Mouse (Mus musculus) left cerebral cortex, postnatal 25 days (tissue): Measurements from ENCODE around the gene Nat8. TPM values are rescaled to one million over a fixed set of nuclear protein-coding genes. Genes with fewer than 3 reads are reported as not detected.
"Not testable (repeated sequence)": the region's sequence is repeated elsewhere in the genome, so short reads cannot be mapped to it uniquely, and the experiment has no call there.

Source experiments
- DNase-seq, 2 experiments: peaks; one replicate each; pipeline ENCODE4 v3.0.0; 2022; ENCODE audit warnings: low spot score in 2 of 2, mixed read lengths in 1 of 2
- intact Hi-C: fragments of 180-260 bp; cut with DNase I; formaldehyde crosslinking; loops from one replicate; pipeline ENCODE4 v1.15.1; 2025
- total RNA-seq, 2 experiments: library from RNA; stranded (reverse); gene quantifications; 2 replicates each; pipeline ENCODE4 v1.2.3; 2021

Gene Nat8
- total RNA-seq, 2 experiments from 2014 or later, result 2.6 to 3.5 TPM

DNA sequence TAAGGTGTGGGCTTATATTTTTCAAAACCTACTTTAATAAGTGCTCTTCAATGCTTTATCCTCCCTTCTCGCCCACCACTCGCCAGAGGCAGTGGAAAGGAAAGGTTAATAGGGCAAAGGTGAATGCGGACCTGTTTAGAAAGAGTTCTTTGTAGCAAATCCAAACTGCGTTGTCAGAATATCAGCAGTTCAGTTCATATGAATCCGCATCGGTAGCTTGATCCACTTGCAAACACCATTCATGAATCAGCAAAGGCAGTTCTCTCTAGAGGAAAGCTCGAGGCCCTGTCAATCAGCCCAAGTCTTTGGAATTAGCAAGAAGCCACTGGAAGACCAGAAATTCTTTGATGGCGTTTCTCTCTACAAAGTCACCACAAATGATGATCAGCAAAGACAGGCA is 6.8 kb upstream of the Nat8 start:
- no peak for DNase-seq
- intact Hi-C loops, result loop anchor here (2.0 kb wide), 1 partner anchor 66 kb away; the partner anchor contains the start of gene Nat8f4

DNA sequence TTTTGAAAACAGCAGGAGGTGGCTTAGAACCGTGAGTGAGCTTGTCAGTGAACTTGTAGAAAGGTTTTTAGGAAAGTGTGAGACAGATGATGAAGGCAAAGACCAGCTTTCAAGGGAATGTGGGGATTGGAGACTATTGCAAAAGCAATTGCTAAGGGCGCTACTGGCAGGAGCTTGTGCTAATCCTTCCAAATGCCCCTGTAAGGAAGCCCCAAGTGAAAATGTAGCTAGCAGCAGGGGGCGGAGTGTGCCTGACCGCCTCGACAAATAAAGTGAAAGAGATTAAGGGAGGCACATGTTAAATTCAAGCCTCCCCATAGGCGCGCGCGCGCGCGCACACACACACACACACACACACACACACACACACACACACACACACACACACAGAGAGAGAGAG is 5.4 kb upstream of the Nat8 start:
- peak; percentile 11 to 30 for DNase-seq
- intact Hi-C loops, result not testable (repeated sequence)

DNA sequence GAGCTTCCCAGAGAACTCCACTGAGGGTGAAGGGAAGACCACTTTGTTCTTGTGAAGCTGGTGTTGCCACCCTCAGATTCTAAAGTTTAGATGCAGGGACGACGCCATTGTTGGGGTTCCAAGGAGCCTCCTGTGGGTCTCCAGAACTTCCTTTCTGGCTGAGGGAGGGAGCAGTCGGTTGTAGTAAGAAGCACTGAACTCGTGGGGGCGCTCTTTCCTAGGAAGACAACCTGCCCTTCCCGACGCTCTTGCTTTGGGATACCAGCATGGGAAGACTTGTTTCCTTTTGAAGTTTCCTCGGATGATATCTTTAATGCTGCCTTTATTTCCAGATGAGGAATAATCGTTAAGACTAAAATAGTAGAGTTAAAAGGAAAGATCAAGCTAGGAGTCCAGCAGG is 4.9 kb upstream of the Nat8 start:
- peak; percentile 47 to 51 for DNase-seq
- intact Hi-C loops, result not testable (repeated sequence)

DNA sequence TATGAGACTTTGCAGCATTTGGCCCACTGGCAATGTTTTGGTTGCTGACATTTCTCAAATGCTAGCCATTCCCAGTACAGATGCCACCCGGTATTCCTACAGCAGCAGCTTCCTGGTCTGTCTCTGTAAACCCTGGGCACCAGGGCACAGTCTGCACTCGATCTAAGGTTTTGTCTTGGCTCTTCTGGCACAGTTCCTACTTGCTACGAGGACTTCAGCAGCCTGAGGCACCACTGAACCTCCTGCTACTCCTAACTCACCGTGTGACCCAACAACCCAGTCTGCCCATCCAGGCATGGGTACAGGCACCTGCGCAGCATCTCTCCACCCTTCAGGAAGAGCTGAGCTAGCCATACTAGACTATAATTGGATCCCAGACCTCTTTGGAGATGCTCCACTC is 4.2 kb upstream of the Nat8 start:
- intact Hi-C loops, DNase-seq: not testable (repeated sequence)

DNA sequence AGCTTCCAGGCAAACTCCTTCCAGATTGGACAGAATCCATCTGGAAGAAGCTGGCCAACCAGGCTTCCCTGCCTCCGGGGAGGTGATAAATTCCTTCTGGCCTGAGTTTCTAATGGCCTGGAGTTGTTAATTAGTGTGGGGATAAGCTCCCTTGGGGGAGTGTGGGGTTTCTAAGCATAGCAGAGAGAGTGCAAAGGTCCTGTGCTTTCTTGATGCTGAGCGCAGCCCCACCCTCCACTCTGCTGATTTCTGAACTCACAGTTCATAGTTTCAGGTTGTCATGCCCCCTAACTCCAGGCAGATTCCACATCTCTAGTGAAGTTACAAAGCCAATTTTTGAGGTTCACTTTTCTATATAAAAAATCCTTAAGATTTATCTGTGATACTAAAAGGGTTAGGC is 3.2 kb upstream of the Nat8 start:
- DNase-seq, intact Hi-C loops: not testable (repeated sequence)

DNA sequence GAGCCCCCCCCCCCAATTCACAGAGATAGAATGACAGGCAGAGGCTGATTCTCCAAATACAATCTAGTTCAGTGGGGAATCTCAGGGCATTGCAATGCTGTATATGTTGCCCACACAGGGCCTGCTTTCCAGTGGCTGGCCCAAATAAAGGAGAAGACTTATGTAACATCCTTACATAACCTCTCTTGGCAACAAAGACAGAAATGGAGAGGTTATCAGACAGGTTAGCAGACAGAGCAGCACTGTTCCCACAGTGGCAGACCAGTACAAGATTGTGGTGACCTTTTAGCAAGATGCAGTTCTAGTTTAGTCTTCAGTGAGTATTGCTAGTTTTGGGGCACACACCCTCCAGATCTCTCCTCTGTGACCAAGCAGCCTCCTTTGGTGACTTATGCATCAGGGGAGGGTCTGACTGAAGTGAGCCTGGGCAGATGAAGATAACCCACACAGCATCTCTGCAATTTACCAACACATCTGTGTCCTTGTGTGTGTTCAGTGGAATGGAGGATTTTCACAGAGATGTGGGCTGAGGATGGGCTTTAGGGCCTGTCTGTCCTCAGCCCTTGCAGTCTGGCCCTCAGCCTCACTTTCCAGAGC is 2.7 kb upstream of the Nat8 start:
- DNase-seq, result peak in 1 of 2 experiments; percentile 37
- intact Hi-C loops, result loop anchor here (5.0 kb wide), 1 partner anchor 178 kb away; no protein-coding TSS in a partner anchor

DNA sequence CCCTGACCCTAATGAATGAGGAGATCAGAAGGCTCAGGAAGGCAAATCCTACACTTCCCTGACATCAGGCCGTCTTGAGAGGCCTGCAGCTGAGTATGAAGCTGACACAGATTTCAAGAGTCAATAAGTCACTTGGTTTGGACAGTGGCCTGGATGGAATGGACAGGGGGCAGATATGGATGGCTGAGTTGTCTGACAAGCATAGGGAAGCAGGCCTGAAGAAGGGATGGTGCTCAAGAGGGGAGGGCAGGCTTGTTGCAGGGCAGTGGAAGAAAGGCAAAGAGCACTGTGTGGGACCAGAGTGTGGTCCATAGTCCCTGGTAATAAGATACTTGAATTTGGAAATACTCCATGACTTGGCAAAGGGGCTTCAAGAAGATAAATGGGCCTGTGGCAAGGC is 2.4 kb downstream of the Nat8 start:
- no peak for DNase-seq
- intact Hi-C loops, result no loop called here

DNA sequence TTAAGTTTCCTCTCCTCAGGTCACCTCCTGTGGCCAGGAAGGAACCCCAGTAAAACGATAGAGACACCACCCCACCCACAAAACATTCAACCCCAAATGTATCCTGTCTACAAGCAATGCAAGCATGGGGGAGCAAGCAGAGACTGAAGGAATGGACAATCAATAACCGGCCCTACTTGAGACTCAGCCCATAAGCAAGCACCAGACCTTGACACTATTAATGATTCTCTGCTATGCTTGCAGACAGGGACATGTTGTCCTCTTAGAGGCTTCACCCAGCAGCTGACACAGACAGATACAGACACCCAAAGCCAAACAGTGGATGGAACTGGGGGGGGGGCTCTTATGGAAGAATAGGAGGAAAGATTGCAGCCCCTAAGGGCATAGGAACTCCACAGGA is 6.0 kb downstream of the Nat8 start:
- intact Hi-C loops, result no loop called here
- DNase-seq, result no peak

DNA sequence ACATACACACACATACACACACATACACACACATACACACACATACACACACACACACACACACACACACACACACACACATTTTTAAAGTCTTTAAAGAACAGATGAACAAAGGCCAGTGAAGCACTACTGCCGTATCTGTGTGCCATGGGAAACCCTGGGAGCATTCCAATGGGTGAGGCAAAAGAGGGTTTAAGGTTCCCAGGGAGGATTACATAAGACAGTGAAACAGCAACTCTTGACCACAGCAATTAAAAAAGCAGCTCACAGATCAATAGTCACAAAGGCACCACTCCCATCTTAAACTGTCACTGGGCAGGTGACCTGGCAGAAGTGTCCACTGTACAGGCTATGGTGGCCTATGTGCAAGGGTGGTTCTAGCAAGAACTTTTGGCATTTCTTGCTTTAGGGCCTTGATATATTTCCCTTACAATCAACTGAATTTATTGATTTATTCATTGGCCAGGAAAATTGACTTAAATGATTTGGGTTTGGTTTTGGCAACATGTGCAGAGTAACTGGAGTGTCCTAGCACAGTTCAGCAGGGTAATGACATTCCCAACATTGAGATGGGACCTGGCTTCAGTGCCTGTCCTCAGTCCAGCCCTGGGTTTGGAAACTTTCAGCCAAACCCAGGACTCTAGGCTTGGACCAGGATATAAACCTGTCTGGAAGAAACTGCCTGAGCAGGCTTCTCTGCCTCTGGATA is 8.3 kb downstream of the Nat8 start:
- intact Hi-C loops, result no loop called here
- no peak for DNase-seq

DNA sequence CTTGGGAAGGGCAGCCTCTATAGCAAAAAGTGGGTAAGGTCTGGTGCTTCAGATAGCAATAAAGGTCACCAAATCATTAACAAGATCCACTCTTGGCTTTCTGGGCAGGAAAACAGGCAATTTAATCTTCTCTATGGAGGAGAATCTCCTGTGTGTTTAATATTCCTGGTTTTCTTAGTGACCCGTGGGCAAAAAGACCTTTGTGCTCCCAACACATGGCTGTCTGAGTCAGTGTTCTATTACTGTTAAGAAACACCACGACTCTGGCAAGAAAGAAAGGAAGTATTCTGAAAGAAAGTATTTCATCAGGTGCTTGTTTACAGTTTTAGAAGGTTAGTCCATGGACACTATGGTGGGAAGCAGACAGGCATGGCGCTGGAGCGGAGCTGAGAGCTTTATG is 9.6 kb downstream of the Nat8 start:
- no peak for DNase-seq
- intact Hi-C loops, result no loop called here

DNA sequence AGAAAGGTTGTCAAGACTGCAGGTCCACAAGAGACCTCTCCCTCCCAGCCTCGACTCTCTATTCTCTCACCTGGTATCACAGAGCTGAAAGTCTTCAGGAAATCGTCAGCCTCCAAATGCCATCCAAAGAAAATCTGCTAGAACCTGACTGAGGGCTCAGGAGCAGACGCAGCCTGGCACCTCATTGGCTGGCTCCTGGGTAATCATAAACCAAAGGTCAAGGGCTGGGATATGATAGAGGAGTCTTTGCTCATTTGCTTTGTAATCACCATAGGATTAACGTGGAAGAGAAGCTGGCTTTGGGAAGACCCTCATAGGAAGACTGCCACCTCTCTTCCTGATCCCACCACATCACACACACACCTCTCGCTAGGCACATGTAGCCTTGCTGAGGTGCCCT is 11.0 kb downstream of the Nat8 start, which contains the start of the genes Nat8f6 and Nat8f5:
Gene Nat8f6, minus strand, starts transcription at position 118 of the 400 bp plus-strand sequence.
Gene Nat8f5, minus strand, starts transcription at position 136 of the 400 bp plus-strand sequence.
- DNase-seq, result no peak
- intact Hi-C loops, result no loop called here

DNA sequence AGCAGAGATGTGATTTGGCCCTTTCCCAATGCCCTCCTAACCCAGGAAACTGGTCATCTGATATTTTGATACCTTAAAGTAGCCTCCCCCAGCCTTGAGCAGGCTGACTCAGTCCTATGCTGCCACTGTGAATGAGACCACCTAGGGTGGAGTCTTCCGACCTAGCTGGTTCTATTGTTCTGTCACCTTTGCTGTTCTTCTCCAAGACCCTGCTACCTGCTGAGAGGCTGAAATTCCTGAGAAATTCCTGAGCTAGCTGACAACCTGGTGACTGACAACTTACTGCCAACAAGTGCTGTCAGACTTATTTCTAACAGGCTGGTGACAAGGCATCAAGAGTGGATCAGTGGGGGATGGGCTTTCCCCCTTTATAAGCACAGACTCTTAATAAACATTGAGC is 13.5 kb downstream of the Nat8 start:
- DNase-seq, result no peak
- intact Hi-C loops, result no loop called here

DNA sequence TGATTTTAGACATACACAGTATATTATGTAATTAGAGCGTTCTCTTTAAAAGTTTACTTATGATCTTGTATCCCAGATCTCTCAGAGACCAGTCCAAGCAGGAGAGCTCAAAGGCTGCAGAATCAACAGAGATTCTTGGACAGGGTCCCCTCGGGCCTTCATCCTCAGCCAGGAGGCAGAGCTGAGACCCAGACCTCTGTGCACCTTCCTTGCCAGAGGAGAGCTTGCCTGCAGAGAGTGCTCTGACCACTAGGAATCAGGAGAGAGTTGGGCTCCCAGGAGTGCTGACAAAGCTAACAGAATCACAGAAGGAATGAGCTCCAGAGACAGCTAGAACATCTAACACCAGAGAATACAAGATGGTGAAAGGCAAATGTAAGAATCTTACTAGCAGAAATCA is 18.5 kb downstream of the Nat8 start:
- intact Hi-C loops, result loop anchor here (5.0 kb wide), 1 partner anchor 106 kb away; no protein-coding TSS in a partner anchor
- no peak for DNase-seq

DNA sequence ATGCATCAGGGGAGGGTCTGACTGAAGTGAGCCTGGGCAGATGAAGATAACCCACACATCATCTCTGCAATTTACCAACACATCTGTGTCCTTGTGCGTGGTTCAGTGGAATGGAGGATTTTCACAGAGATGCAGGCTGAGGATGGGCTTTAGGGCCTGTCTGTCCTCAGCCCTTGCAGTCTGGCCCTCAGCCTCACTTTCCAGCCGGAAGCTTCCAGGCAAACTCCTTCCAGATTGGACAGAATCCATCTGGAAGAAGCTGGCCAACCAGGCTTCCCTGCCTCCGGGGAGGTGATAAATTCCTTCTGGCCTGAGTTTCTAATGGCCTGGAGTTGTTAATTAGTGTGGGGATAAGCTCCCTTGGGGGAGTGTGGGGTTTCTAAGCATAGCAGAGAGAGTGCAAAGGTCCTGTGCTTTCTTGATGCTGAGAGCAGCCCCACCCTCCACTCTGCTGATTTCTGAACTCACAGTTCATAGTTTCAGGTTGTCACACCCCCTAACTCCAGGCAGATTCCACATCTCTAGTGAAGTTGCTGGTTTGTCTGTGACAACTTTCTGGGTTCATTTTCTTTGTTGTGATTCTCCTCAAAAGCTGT is 20.8 kb downstream of the Nat8 start:
- DNase-seq, result not testable (repeated sequence)
- intact Hi-C loops, result loop anchor here (5.0 kb wide), 1 partner anchor 104 kb away; no protein-coding TSS in a partner anchor

DNA sequence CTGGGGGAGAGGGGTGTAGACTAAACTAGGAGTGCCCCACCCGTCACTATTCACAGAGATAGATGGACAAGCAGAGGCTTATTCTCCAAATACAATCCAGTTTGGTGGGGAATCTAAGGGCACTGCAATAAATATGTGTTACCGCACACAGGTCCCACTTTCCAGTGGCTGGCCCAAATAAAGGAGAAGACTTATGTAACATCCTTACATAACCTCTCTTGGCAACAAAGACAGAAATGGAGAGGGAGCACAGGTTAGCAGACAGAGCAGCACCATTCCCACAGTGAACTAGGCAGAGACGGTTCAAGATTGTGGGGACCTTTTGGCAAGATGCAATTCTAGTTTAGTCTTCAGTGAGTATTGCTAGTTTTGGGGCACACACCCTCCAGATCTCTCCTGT is 21.4 kb downstream of the Nat8 start:
- intact Hi-C loops, result loop anchor here (5.0 kb wide), 1 partner anchor 103 kb away; no protein-coding TSS in a partner anchor
- DNase-seq, result not testable (repeated sequence)

DNA sequence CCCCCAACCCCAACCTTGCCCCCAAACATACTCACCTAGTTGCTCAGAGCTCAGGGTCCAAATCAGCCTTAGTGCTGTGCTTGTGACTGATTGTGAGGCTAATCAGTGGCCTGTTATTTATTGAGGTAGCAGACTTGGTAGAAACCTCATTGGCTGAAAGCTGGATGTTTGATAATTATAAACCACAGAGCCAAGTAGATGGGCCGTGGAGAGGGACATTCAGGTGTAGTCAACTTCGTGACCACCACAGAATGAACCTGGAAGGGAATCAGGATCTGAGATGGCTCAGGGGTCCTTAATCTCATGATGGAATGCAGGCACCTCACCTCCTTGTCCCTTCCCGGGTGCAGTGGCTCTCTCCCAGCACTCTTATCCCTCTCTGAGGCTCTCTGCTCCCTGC is 22.1 kb downstream of the Nat8 start:
- intact Hi-C loops, result loop anchor here (5.0 kb wide), 1 partner anchor 102 kb away; no protein-coding TSS in a partner anchor
- DNase-seq, result not testable (repeated sequence)

DNA sequence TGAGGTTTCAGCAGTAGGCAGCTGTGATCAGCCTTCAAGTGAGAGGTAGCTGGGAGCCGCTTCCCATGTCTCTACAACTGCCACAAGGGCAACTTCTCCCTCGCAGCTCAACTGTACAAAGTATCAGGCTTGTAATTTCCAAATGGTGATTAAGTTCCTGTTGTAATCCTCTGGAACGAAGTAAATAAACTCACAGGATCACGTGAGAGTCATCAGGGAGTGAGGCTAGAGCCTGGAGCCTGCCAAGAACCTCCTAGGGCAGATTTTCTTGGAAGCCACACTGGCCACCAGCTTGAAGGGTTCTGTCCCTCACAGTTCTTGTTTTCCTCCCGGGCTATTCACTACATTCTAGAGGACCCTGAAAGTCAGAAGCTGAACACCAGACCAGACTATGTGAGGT is 28.7 kb downstream of the Nat8 start:
- intact Hi-C loops, DNase-seq: not testable (repeated sequence)
